Mouse (Mus musculus) forebrain, embryonic 10.5 days (tissue): Measurements from ENCODE around the gene Hormad2. TPM values are rescaled to one million over a fixed set of nuclear protein-coding genes. Genes with fewer than 3 reads are reported as not detected.
A peak's percentile ranks its signal among the peaks of the same experiment; 100 is the strongest.

Experiments
- DNase-seq: peaks from one replicate; pipeline ENCODE4 v3.0.0-alpha.2; 2017; ENCODE audit warnings: low spot score; ENCODE audit errors: extremely low spot score
- H3K27ac ChIP-seq: fragments of 300-500 bp; sonication (generic); 2 replicates; pipeline ENCODE4 v1.5.1; 2016; ENCODE audit warnings: mild to moderate bottlenecking
- H3K27me3 ChIP-seq: fragments of 300-500 bp; sonication (generic); 2 replicates; pipeline ENCODE4 v1.6.1; 2016; ENCODE audit warnings: mild to moderate bottlenecking; ENCODE audit not compliant: poor library complexity, severe bottlenecking
- H3K36me3 ChIP-seq: fragments of 300-500 bp; sonication (generic); replicated peaks from 2 replicates; pipeline ENCODE4 v1.6.1; 2016; ENCODE audit warnings: mild to moderate bottlenecking, moderate library complexity
- H3K4me1 ChIP-seq: fragments of 300-500 bp; sonication (generic); 2 replicates; pipeline ENCODE4 v1.6.1; 2016
- H3K4me3 ChIP-seq: fragments of 300-500 bp; sonication (generic); 2 replicates; pipeline ENCODE4 v1.5.1; 2016; ENCODE audit warnings: mild to moderate bottlenecking, moderate library complexity
- H3K9me3 ChIP-seq: fragments of 300-500 bp; sonication (generic); 2 replicates; pipeline ENCODE4 v1.6.1; 2016; ENCODE audit warnings: mild to moderate bottlenecking, moderate library complexity
- WGBS: fragments of 180-500 bp; shearing (Covaris S2); methylation state at CpG from one replicate; pipeline ENCODE4 v1.1.7; 2016; 5-methylcytosine and 5-hydroxymethylcytosine counted together
- polyA plus RNA-seq: library from polyadenylated mRNA; unstranded; fragments of >200 nt; fragmentation: Nextera tagmentation; extraction: Ambion mirVana; gene quantifications from 2 replicates; pipeline ENCODE4 v1.2.1, GENCODE M21; 2016

The Hormad2 gene
- polyA plus RNA-seq, 1 experiment from 2014 or later, result 0.33 TPM

DNA sequence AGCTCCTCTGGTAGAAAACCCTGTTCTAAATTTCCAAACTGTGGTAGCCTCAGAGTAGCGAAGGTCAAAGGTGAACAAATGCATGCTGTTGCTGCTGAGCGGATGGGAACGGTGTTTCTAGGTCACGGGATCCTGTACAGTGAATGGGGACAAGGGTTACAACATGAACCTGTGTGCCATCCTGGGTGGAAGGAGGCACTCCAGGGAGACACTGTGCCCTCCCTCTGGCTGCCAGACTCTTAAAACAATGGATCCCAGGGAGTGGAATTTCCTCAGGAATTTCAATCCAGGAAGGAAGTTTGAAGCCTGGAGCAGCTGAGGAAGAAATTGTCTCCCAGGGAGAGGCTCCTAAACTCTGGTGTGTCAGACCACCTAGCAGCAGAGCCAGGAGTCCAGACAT is 25.3 kb upstream of the Hormad2 start:
- Histone ChIP-seq H3K4me3 (no peak overlapping the region), H3K9me3 (no peaks in the 10 kb centered on the region), H3K27ac (peak overlapping the region; percentile 15; the same call in 1 of the 2 replicates), H3K36me3 (no peaks in the 10 kb centered on the region), H3K27me3 (no peaks in the 10 kb centered on the region), H3K4me1 (peaks cover 23% of the 10 kb centered on the region)
- WGBS, result 72% methylated on average over 4 of the region's 4 CpGs
- DNase-seq, result no peak

DNA sequence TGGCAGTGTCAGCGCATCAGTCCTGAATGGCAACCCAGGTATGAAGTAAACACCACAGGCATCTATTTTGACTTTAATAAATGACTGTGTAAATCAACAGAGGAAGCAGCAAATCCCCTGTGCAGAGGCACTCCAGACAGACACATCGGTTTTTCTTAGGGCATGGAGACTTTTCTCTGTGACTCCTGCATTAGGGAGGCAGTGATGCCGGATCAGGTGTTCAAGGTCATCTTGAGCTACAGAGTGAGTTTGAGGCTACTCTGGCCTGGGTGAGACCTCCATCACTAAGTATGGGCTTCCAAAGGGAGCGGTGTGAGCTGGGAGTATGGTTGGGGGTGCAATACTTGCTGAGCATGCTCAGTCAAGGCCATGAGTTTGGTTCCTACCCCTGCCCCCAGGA is 23.7 kb upstream of the Hormad2 start:
- WGBS, result 91% methylated on average over 4 of the region's 4 CpGs

DNA sequence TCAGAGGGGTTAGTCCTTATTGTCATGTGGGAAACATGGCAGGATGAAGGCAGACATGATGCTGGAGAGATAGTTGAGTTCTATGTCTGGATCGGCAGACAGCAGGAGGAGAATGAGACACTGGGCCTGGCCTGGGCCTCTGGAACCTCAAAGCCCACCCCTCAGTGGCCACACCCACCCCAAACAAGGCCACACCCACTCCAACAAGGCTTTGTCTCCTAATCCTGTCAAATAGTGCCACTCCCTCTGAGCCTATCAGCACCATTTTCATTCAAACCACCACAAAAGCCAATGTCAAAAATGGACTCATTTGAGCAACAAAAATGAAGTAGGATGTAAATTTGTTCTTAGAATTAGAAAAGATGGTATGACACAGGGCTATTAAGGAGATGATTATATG is 23.3 kb upstream of the Hormad2 start:
- no peak for DNase-seq
- H3K27me3 ChIP-seq, result no peaks in the 10 kb centered on the region
- H3K36me3 ChIP-seq, result no peaks in the 10 kb centered on the region
- 75% methylated on average over 1 of the region's 1 CpGs for WGBS
- H3K27ac ChIP-seq, result no peak overlapping the region
- H3K4me3 ChIP-seq, result no peak overlapping the region
- no peaks in the 10 kb centered on the region for H3K9me3 ChIP-seq
- H3K4me1 ChIP-seq, result peaks cover 28% of the 10 kb centered on the region

More for the DNA sequence above, 23.7 kb upstream of the Hormad2 start:
- no peaks in the 10 kb centered on the region for H3K27me3 ChIP-seq
- H3K27ac ChIP-seq, result no peak overlapping the region
- no peaks in the 10 kb centered on the region for H3K9me3 ChIP-seq
- H3K36me3 ChIP-seq, result no peaks in the 10 kb centered on the region
- no peak for DNase-seq
- H3K4me3 ChIP-seq, result no peak overlapping the region
- peaks cover 28% of the 10 kb centered on the region for H3K4me1 ChIP-seq

DNA sequence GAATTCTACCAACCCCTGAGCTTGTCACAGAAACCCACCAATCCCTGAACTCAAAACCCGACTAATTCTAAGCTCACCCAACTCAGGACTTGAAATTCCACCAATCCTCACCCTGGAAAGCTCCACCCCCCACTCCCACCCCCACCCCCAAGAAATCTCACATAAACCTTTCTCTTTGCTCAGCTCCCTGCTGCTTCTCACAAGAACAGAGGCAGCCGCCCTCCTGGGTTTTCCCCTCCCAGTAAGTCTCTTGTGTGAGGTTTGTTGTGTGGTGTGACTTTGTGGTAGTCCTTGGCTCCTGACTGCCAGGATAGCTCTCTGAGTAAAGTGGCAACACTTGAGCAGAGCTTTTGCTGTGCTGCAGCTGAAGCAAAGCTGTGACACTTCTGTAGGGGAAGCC is 22.0 kb upstream of the Hormad2 start:
- no peaks in the 10 kb centered on the region for H3K36me3 ChIP-seq
- DNase-seq, result no peak
- WGBS, result 47% methylated on average over 2 of the region's 2 CpGs
- no peak overlapping the region for H3K27ac ChIP-seq
- H3K4me3 ChIP-seq, result no peak overlapping the region
- no peaks in the 10 kb centered on the region for H3K27me3 ChIP-seq
- no peaks in the 10 kb centered on the region for H3K9me3 ChIP-seq
- peaks cover 30% of the 10 kb centered on the region for H3K4me1 ChIP-seq

DNA sequence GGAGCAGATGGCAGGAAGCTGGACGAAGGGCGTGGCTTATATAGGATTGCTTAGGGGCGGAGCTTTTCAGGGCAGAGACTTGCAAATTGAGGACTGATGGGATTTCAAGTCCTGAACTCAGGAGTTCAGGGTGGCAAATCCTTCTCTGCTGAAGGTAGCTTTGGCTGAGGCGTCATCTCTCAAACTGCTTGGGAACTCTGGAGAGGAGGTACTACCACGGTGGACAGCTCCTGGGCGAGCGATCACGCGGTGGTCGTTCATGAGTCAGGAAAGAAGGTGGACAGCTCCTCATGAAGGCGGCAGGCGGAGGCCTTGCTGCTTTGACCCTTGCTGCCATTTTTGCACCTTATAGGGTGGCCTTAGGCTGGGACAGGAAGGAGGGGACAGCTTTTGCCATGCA is 20.2 kb upstream of the Hormad2 start:
- Histone ChIP-seq H3K4me1 (peaks cover 26% of the 10 kb centered on the region), H3K9me3 (no peaks in the 10 kb centered on the region), H3K27me3 (no peaks in the 10 kb centered on the region), H3K36me3 (no peaks in the 10 kb centered on the region), H3K4me3 (no peak overlapping the region), H3K27ac (no peak overlapping the region)
- no peak for DNase-seq
- 32% methylated on average over 12 of the region's 12 CpGs for WGBS

DNA sequence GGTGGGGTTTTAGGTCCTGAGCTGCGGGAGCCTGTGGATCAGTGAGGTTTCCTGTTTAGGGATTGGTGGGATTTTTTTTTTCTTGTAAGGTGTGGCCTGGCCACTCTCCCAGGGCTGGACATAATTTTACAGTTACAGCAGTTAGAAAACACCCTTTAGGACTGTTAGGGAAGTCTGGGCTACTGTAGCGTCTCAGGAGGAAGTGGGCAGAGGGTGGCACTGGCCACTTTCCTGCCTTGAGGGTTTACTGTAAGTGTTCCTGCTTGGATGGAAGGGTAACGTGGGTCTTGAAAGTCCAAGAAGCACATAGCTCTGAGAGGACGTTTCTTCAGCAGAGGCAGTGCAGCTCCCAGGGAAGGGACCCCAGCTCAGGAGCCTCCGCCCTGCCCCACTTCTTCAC is 19.7 kb upstream of the Hormad2 start:
- no peaks in the 10 kb centered on the region for H3K27me3 ChIP-seq
- H3K4me1 ChIP-seq, result peaks cover 22% of the 10 kb centered on the region
- H3K9me3 ChIP-seq, result no peaks in the 10 kb centered on the region
- no peak overlapping the region for H3K4me3 ChIP-seq
- DNase-seq, result no peak
- WGBS, result 70% methylated on average over 5 of the region's 5 CpGs
- H3K36me3 ChIP-seq, result no peaks in the 10 kb centered on the region
- H3K27ac ChIP-seq, result 0 out of 2 replicates have a peak overlapping the region, but pooled peaks have one; percentile 20

DNA sequence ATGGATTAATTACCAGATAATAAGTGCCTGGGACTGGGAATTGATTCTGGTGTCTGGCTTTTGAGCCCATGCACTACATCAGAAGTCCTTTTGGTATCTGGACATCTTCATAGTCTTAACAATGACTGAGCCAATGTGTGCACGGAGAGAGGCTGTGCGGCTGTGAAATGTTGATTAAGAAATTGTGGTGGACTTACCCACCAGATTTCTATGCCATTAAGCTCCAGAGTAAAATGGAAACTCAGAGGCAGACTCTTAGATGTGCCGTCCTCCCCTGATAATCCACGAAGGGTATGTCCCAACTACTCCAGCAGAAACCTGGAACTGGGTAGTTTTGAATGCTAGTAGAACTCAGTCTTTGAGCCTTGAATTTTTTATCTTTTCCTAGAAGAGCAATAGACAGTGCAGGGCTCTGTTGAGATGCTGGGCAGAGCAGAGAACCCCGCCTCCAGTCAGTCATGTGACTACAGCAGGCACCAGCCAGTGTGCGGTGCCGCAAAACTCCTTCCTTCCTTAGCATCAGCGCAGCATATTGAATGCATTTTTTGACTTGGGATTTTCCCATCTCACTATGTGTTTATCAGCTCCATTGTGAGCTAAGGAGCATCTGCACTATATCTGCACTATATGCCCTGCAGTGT is 14.1 kb upstream of the Hormad2 start:
- 76% methylated on average over 8 of the region's 8 CpGs for WGBS
- no peaks in the 10 kb centered on the region for H3K27me3 ChIP-seq
- no peaks in the 10 kb centered on the region for H3K36me3 ChIP-seq
- no peak overlapping the region for H3K27ac ChIP-seq
- H3K4me1 ChIP-seq, result peaks cover 11% of the 10 kb centered on the region
- no peak for DNase-seq
- no peaks in the 10 kb centered on the region for H3K9me3 ChIP-seq
- H3K4me3 ChIP-seq, result no peak overlapping the region

DNA sequence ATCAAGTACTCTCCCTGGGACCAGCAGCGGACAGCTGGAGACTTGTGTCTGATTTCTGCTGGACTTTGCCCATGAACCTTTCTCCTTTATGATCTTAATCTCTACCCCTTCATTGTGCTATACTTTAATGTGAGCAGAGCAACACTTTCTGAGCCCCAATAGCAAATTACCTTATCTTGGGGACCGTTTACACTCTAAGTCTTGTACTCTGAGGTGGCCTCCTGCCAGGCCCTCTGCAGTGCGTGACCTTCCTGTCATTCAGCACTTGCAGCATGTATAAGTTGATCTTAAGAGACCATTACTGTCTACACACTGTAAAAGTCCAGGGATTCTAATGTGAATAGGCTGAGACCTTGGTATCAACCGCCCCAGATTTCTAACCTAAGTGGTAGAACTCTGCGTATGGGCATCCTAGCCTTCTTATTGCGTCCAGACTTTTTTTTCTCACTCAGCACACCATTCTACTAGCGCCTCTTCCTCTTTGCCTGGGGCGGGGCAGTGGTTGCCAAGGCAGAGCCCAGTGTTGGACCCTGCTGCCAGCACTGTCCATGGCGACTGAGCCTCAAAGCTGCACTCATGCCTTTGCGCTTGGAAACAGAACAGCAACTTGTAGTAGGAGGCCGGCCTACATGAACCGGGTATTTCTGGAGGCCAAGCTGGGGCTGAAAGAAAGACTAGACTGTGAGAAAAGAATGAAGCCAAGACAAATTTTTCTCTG is 11.7 kb upstream of the Hormad2 start:
- Histone ChIP-seq H3K36me3 (no peaks in the 10 kb centered on the region), H3K9me3 (no peaks in the 10 kb centered on the region), H3K27me3 (no peaks in the 10 kb centered on the region), H3K4me1 (peaks cover 9% of the 10 kb centered on the region), H3K4me3 (no peak overlapping the region), H3K27ac (no peak overlapping the region)
- WGBS, result 87% methylated on average over 12 of the region's 12 CpGs
- DNase-seq, result no peak

DNA sequence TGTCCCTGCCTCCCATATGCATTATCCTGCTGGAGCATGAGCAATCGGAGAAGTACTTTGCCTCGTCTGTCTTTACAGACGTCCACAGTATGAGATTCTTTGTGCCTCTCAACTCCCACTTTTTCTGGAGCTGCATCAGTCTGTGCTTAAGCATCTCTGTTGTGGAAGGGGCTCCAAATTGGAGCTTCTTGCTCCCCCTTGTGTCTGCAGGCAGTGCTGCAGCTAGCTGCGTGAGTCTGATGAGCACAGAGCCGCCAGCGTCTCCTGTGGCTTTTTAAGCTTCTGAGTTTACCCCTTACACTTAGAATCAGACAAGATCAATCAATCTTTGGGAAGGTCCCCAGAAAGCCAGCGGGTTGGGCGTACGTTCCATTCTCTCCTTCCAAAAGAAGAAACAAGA is 10.2 kb upstream of the Hormad2 start:
- Histone ChIP-seq H3K27ac (no peak overlapping the region), H3K36me3 (no peaks in the 10 kb centered on the region), H3K27me3 (no peaks in the 10 kb centered on the region), H3K9me3 (no peaks in the 10 kb centered on the region), H3K4me1 (peaks cover 9% of the 10 kb centered on the region; the same call in 1 of the 2 replicates), H3K4me3 (no peak overlapping the region)
- DNase-seq, result peak; percentile 63
- WGBS, result 25% methylated on average over 9 of the region's 9 CpGs

DNA sequence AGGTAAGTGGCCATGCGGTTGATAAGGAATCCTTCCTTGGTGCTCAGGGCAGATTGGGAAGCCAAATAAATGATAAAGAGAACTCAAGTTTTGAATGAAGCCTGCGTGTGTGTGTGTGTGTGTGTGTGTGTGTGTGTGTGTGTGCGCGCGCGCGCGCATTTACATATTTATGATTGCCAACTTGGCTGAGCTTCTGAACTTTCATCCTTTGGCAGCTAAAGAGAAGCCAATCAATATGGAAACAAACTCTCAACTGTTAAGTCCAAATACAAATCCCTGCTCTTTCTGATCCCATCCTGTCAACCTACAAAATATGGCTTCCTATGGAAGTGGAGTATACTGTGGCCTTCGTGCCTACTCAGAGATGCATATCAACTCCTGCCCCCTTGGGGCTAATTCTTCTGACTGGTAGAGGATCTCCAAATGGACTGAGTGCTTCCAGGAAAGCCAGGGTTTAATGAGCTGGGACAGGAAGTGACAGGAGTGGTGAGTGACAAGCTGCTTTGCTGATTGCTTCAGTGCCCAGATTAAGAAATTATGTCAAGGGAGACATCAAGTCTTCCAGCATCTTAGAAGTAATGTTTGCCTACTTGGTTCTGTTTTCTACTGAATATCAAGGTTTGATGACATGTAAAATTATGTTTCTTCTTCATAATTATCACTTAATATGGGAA is 5.4 kb upstream of the Hormad2 start:
- no peak for DNase-seq
- no peaks in the 10 kb centered on the region for H3K27me3 ChIP-seq
- H3K4me1 ChIP-seq, result peaks cover under 1% of the 10 kb centered on the region; the same call in 1 of the 2 replicates
- 93% methylated on average over 9 of the region's 9 CpGs for WGBS
- H3K27ac ChIP-seq, result no peak overlapping the region
- no peak overlapping the region for H3K4me3 ChIP-seq
- no peaks in the 10 kb centered on the region for H3K9me3 ChIP-seq
- no peaks in the 10 kb centered on the region for H3K36me3 ChIP-seq

DNA sequence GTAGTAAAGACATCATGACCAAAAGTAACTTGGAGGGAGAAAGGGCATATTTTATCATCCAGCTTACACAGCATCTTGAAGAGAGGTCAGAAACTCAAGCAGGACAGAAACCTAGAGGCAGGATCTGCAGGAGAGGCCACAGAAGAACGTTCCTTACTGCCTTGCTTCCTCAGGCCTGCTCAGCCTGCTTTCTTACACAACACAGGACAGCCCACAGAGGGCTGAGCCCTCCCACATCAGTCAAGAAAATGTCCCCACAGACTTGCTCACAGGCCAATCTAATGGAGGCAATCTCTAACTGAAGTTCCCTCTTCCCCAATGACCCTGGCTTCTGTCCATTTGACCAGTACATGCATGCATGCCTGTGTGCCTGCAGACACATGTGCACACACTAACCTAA is 1.4 kb upstream of the Hormad2 start:
- Histone ChIP-seq H3K9me3 (no peaks in the 10 kb centered on the region), H3K27me3 (no peaks in the 10 kb centered on the region), H3K4me1 (peaks cover 6% of the 10 kb centered on the region), H3K36me3 (no peaks in the 10 kb centered on the region), H3K4me3 (no peak overlapping the region), H3K27ac (no peak overlapping the region)
- DNase-seq, result no peak
- whole genome bisulfite sequencing, result 51% methylated on average over 1 of the region's 1 CpGs

DNA sequence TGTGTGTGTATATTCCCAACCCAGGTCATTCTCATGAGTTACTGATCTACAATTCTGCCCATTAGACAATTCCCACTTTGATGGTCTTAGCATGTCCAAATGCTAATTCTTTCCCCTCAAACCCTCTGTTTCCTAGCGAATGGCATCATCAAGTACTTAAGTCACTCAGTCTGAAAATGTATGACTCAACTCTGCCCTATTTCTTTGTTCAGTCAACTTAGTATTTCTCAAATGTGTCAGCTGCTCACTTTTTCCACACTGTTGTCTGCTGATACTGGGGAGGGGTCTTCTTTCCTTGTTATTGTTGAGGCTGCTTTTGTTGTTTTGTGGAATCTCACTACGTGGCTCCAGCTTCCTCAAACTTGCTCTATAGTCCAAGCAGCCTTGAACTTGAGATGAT is 2.7 kb downstream of the Hormad2 start:
- DNase-seq, result no peak
- no peaks in the 10 kb centered on the region for H3K36me3 ChIP-seq
- no peak overlapping the region for H3K27ac ChIP-seq
- peaks cover 6% of the 10 kb centered on the region for H3K4me1 ChIP-seq
- H3K27me3 ChIP-seq, result no peaks in the 10 kb centered on the region
- no peak overlapping the region for H3K4me3 ChIP-seq
- H3K9me3 ChIP-seq, result no peaks in the 10 kb centered on the region
- 74% methylated on average over 2 of the region's 2 CpGs for WGBS

DNA sequence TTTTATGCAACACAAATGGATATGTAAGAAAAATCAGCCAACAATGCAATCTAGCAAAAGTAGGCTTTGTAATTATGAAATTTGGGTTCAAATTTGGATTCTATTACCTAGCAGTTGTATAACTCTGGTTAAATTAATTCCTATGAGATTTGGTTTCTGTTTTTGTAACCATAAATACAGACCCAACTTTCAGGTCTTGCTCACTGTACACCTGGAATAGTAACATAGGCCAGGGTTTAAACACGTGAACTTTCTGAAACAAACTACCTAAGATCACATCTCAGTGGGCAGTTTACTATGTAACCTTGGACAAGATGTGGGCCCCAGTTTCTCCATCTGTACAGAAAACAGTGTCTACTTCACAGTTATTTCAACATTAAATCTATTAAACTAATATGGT is 3.6 kb downstream of the Hormad2 start:
- Histone ChIP-seq H3K4me3 (no peak overlapping the region), H3K36me3 (no peaks in the 10 kb centered on the region), H3K27me3 (no peaks in the 10 kb centered on the region), H3K4me1 (peaks cover 6% of the 10 kb centered on the region), H3K9me3 (no peaks in the 10 kb centered on the region), H3K27ac (no peak overlapping the region)
- DNase-seq, result no peak
- 84% methylated on average over 1 of the region's 1 CpGs for WGBS
